Mouse (Mus musculus): ENCODE results near the gene Rbbp5.

- no peak for TF ChIP-seq POLR2A (IDR thresholded peaks at IDR 0.05; ENCODE audit: low read depth, low read length)
- TF ChIP-seq CTCF (IDR thresholded peaks at IDR 0.05; ENCODE audit: extremely low read depth, insufficient read length, insufficient replicate concordance, low read depth, low read length), result no peak
Measured at GRCm38 (mm10) chr1:132518621-132519020, 41.5 kb downstream of the Rbbp5 start.

All from small intestine, adult 2 months (tissue).